ENCODE assay signal across 13 mouse cellular contexts in genomic region chr5:131526666-131527065, GRCm38 (mm10).
A peak's percentile ranks its signal among the peaks of the same experiment; 100 is the strongest.
DNase-seq lines count a peak whose midpoint lies in the region; ATAC-seq lines count a peak whose summit lies in the region.
"Had no signal": no experiment of that assay in that cellular context is flagged by ENCODE, and none has a peak within 500 bp of the region (broad histone marks: within the 10 kb centered on the region; RNA-seq: fewer than 3 reads in every experiment).

No protein-coding gene starts in this region.

- 0 out of 2 replicates have a peak overlapping the region, but pooled peaks have one; percentile 6 for H3K4me2 ChIP-seq in midbrain, embryonic 12.5 days (replicated peaks)
- no peak overlapping the region for H3K4me2 ChIP-seq in midbrain, embryonic 11.5 days
- no peak overlapping the region for H3K4me2 ChIP-seq in forebrain, embryonic 16.5 days (ENCODE audit: low read length)
- H3K4me2 ChIP-seq in neural tube, embryonic 12.5 days (replicated peaks), result peak overlapping the region; percentile 5; the same call in 1 of the 2 replicates
- H3K4me2 ChIP-seq: intestine, embryonic 15.5 days; liver, embryonic 15.5 days had no signal

- ATAC-seq in midbrain, embryonic 12.5 days (ENCODE audit: low FRiP score, low read depth), result no peak
- no peak for ATAC-seq in midbrain, embryonic 11.5 days (ENCODE audit: low FRiP score)
- no peak for ATAC-seq in forebrain, embryonic 16.5 days
- ATAC-seq in neural tube, embryonic 12.5 days (ENCODE audit: low FRiP score, low read depth), result no peak
- ATAC-seq: intestine, embryonic 15.5 days; midbrain, embryonic 16.5 days had no signal

- H3K9me3 ChIP-seq in midbrain, embryonic 12.5 days, result no peaks in the 10 kb centered on the region
- H3K9me3 ChIP-seq in midbrain, embryonic 11.5 days (ENCODE audit: control insufficient read depth, low read length), result no peaks in the 10 kb centered on the region
- no peaks in the 10 kb centered on the region for H3K9me3 ChIP-seq in embryonic facial prominence, embryonic 10.5 days
- H3K9me3 ChIP-seq in forebrain, embryonic 16.5 days (ENCODE audit: control insufficient read depth, low read length), result no peaks in the 10 kb centered on the region
- no peaks in the 10 kb centered on the region for H3K9me3 ChIP-seq in neural tube, embryonic 12.5 days
- H3K9me3 ChIP-seq: intestine, embryonic 15.5 days; liver, embryonic 15.5 days had no signal

- H3K4me1 ChIP-seq in midbrain, embryonic 12.5 days, result peaks cover 85% of the 10 kb centered on the region
- peaks cover 58% of the 10 kb centered on the region for H3K4me1 ChIP-seq in midbrain, embryonic 11.5 days (ENCODE audit: control insufficient read depth, insufficient read depth, low read length)
- H3K4me1 ChIP-seq in embryonic facial prominence, embryonic 10.5 days, result peaks cover 78% of the 10 kb centered on the region
- H3K4me1 ChIP-seq in forebrain, embryonic 16.5 days (replicated peaks; ENCODE audit: control insufficient read depth, insufficient read depth, low read length), result peaks cover 66% of the 10 kb centered on the region
- H3K4me1 ChIP-seq in neural tube, embryonic 12.5 days, result peaks cover 84% of the 10 kb centered on the region
- H3K4me1 ChIP-seq: liver, embryonic 15.5 days had no signal

- H3K36me3 ChIP-seq in midbrain, embryonic 12.5 days, result no peaks in the 10 kb centered on the region; the same call in 1 of the 2 replicates
- H3K36me3 ChIP-seq in midbrain, embryonic 11.5 days (ENCODE audit: control insufficient read depth, insufficient read depth, low read length), result no peaks in the 10 kb centered on the region
- H3K36me3 ChIP-seq in embryonic facial prominence, embryonic 10.5 days (replicated peaks), result peaks cover 63% of the 10 kb centered on the region
- H3K36me3 ChIP-seq in forebrain, embryonic 16.5 days (ENCODE audit: control insufficient read depth, insufficient read depth), result no peaks in the 10 kb centered on the region
- H3K36me3 ChIP-seq in neural tube, embryonic 12.5 days, result peaks cover 7% of the 10 kb centered on the region
- H3K36me3 ChIP-seq: intestine, embryonic 15.5 days; liver, embryonic 15.5 days had no signal

- no peak overlapping the region for H3K4me3 ChIP-seq in midbrain, embryonic 12.5 days
- H3K4me3 ChIP-seq in midbrain, embryonic 11.5 days (ENCODE audit: low read depth, low read length), result no peak overlapping the region
- H3K4me3 ChIP-seq in embryonic facial prominence, embryonic 10.5 days, result no peak overlapping the region
- no peak overlapping the region for H3K4me3 ChIP-seq in forebrain, embryonic 16.5 days (replicated peaks; ENCODE audit: low read length)
- no peak overlapping the region for H3K4me3 ChIP-seq in neural tube, embryonic 12.5 days
- H3K4me3 ChIP-seq: intestine, embryonic 15.5 days; liver, embryonic 15.5 days had no signal

- no peak for DNase-seq in midbrain, embryonic 11.5 days (ENCODE audit: low spot score, missing footprints)
- peak; percentile 55 for DNase-seq in embryonic facial prominence, embryonic 10.5 days (ENCODE audit: low spot score)
- no peak for DNase-seq in adrenal gland, adult 18-20 months (ENCODE audit: low spot score in 2 of 2)
- DNase-seq in adrenal gland, postnatal 14 days, result no peak
- DNase-seq: adrenal gland, adult 8-10 months; cerebellum, postnatal 36 days; right cerebral cortex, postnatal 4 days had no signal

- no peak overlapping the region for H3K27ac ChIP-seq in midbrain, embryonic 12.5 days (replicated peaks)
- H3K27ac ChIP-seq in midbrain, embryonic 11.5 days (ENCODE audit: low read depth, low read length), result no peak overlapping the region
- H3K27ac ChIP-seq in embryonic facial prominence, embryonic 10.5 days (replicated peaks), result peak overlapping the region; percentile 41; the same call in 1 of the 2 replicates
- H3K27ac ChIP-seq in forebrain, embryonic 16.5 days (ENCODE audit: low read length), result peak overlapping the region; percentile 0; the same call in 1 of the 2 replicates
- H3K27ac ChIP-seq in neural tube, embryonic 12.5 days, result no peak overlapping the region
- H3K27ac ChIP-seq: intestine, embryonic 15.5 days; liver, embryonic 15.5 days had no signal

- H3K27me3 ChIP-seq in midbrain, embryonic 12.5 days, result no peaks in the 10 kb centered on the region; the same call in 1 of the 2 replicates
- no peaks in the 10 kb centered on the region for H3K27me3 ChIP-seq in midbrain, embryonic 11.5 days (ENCODE audit: control insufficient read depth, insufficient read depth, low read length)
- no peaks in the 10 kb centered on the region for H3K27me3 ChIP-seq in embryonic facial prominence, embryonic 10.5 days (replicated peaks; ENCODE audit: low read depth, poor library complexity, severe bottlenecking)
- H3K27me3 ChIP-seq in forebrain, embryonic 16.5 days (replicated peaks; ENCODE audit: control insufficient read depth, insufficient read depth, low read length), result no peaks in the 10 kb centered on the region
- H3K27me3 ChIP-seq in neural tube, embryonic 12.5 days (replicated peaks), result no peaks in the 10 kb centered on the region
- H3K27me3 ChIP-seq: intestine, embryonic 15.5 days; liver, embryonic 15.5 days had no signal

- no peak overlapping the region for H3K9ac ChIP-seq in midbrain, embryonic 12.5 days (replicated peaks)
- no peak overlapping the region for H3K9ac ChIP-seq in midbrain, embryonic 11.5 days (ENCODE audit: low read length)
- no peak overlapping the region for H3K9ac ChIP-seq in forebrain, embryonic 16.5 days (replicated peaks; ENCODE audit: low read depth, low read length)
- no peak overlapping the region for H3K9ac ChIP-seq in neural tube, embryonic 12.5 days
- H3K9ac ChIP-seq: intestine, embryonic 15.5 days; liver, embryonic 15.5 days had no signal

- WGBS in midbrain, embryonic 12.5 days, result 14% methylated on average over 3 of the region's 3 CpGs
- WGBS in midbrain, embryonic 11.5 days, result 19% methylated on average over 3 of the region's 3 CpGs
- WGBS in embryonic facial prominence, embryonic 10.5 days, result 18% methylated on average over 3 of the region's 3 CpGs
- WGBS in forebrain, embryonic 16.5 days, result 20% methylated on average over 3 of the region's 3 CpGs
- WGBS in neural tube, embryonic 12.5 days, result 5% methylated on average over 3 of the region's 3 CpGs

Comparison
In these comparisons a context has a peak if more than half of its experiments do, and no peak if none do; other contexts are left out.
1. H3K4me2 ChIP-seq: peak in midbrain, embryonic 12.5 days (single experiment) and neural tube, embryonic 12.5 days (single experiment); none in midbrain, embryonic 11.5 days (single experiment) and forebrain, embryonic 16.5 days (single experiment).
2. H3K27ac ChIP-seq: peak in embryonic facial prominence, embryonic 10.5 days (single experiment) and forebrain, embryonic 16.5 days (single experiment); none in midbrain, embryonic 12.5 days (single experiment), midbrain, embryonic 11.5 days (single experiment) and neural tube, embryonic 12.5 days (single experiment).